Mouse (Mus musculus) adrenal gland, postnatal 4 days (tissue): ENCODE measurements at regions not wholly inside any gene's neighbourhood (a gene's known extent, or its start where the extent isn't known, plus 50 kb on each side); places are given as distances from the start of the nearest gene placed in this dataset.

Experiments
- DNase-seq, 2 experiments: peaks; one replicate each; pipeline ENCODE4 v3.0.0; 2021 to 2022; ENCODE audit warnings: low spot score in 2 of 2, mixed read lengths in 2 of 2

DNA sequence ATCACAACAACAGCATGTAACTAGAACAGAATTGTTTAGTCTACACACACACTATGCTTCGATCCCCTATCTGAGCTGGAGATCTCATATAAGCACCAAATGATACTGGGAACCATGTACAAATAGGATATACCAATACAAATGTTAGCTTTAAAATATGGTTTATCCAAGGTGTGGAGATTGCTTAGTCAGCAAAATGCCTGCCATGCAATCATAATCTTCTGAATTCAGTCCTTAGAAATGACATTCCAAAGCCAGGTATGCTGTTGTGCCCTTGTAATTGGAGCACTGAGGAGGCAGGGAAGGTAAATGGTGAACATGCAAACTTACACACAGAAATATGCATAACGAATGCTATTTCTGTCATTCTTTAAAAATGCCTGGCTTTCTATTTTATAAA is 54.0 kb upstream of the Thsd7b start:
- DNase-seq, result no peak

DNA sequence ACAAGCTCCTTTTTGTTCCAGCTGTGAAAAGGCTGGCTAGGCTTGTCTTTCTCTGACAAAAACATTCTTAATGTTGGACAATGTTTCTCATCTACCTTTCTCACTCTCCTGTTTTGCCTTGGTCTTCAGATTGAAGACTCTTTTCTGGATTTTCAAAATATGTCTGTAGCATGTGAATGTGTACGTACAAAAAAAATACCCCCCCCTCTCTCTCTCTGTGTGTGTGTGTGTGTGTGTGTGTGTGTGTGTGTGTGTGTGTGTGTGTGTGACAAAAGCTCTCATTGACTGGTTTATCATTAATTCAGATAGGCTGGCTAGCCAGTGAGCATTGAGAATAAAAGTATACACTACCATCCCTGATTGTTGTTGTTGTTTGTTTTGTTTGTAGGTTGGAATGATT is 64.3 kb upstream of the Thsd7b start:
- DNase-seq, result no peak

DNA sequence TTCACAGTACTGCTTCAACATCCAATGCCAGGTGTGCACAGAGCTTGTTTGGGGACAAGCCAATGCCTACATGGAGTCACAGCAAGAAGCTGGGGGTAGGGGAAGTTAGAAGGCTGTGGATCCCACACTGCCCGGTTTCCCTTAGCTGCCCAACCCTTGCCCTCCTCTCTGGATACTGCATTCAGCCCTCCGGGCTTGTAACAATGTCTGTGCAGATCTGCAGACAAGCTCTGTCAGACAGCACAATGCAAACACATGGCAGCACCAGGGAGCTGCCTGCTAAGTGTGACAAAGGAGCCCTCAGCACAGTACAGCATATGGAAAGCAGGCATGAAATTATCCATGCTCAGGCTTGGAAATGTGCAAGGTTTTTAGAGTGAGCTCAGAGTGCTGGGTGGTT is 64.7 kb upstream of the Thsd7b start:
- DNase-seq, result no peak

DNA sequence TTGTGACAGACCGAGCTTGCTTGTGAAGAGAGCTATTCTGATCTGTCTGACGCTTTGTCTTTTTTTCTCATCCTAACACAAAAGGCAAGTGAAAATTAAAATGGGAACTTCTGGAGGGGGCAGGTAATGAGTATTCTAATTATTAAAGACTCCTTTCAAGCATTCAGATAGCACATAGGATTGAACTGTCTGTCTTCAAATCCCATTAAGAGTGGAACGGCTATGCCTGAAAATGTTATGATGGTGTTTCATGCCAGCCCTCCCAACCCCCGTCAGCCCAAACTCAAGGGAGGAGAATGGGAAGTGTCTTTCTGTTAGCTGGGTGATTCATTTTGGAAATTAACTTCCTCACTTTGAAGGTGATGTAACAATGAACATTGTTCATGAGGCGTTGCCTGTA is 65.4 kb upstream of the Thsd7b start:
- no peak for DNase-seq

DNA sequence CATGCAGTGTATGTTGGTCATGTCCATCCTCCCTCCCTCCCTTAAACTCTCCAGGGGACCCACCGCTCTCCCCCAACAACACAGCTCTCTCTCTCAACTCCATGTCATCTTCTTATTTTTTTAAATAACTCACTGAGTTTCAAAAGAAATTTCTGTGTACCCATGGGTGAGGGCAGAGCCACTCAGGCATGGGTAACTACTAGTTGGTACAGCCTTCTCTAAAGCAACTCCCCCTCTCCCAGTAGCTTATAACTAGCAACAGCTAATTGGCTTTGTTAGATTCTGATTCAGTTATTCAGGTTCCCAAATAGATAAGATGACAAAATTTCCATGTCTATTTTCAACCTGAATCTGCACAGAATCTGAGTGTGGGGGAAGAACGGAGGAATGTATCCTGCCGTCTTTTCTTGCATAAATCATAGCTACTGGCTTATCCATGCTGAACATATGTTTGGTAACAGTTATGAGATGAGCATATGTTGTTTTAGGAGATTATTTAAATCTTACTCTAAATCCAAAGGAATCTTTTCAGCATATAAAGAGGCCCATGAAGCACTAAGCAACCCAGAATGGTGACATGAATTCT is 92.8 kb upstream of the Thsd7b start:
- DNase-seq, result no peak

DNA sequence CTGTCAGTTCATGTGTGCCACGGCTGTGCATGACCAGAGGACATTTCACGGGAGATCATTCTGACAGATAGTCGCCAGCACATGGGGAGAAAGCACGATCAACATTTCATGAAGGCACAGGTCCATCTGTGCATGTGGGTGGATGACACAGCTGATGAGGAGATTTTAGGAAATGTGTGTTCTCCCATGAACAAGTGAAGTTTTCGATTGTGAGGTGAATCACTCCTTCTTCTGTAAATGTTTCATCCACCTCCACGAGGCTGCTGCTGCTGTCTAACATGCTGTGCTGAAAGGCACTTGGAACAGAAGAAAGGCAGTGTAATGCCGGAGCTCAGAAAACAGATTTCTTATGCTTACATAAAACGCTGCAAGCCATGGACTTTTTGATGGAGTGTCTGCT is 103.2 kb upstream of the Thsd7b start:
- DNase-seq, result no peak

DNA sequence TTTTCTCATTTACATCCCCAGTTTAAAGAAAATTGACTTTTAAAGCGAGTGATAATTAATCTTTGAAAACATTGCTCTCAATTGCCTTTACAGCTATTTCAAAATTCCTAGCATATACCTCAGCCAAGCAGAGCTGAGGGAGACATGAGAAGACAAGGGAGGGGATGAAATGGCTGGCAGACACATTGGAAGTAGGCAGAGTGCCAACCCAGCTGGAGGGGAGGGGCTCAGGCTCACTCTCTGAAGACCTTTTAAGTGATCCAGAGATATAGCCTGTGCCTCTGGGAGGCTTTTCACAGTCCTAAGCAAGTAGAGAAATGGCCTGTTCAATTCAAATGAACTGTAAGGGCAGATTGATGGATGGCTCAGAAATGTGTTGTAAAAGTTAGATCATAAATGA is 122.5 kb upstream of the Thsd7b start:
- no peak for DNase-seq

DNA sequence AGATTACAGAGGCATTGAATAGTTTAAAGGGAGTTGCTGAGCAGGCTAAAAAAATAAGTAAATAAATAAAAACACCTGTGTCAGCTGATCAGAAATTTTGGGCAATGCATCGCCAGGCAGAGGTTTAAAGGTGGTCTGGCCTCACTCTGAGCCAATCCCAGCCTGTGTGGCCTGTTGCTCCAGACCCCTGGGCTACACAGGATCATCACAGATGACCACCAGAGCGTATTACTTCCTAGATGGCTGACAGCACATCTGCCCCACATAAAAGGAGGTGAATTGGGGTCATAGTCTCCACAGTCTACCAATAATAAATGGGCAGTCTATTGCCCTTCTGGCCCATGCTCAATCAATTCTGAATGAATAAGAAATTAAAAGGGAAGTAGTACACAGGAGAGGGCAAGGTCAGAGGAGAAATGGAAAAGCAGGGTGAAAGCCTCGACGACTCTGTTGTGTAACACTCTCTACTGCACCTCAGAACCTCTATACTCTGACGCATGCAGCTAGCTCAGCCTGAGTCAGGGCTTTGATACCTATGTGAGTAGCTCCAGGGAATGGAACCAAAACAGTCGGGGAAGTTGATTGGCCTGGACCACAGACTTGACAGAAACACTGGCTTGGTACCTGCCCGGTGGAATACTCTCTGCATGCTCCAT is 124.2 kb upstream of the Thsd7b start:
- DNase-seq, result no peak

DNA sequence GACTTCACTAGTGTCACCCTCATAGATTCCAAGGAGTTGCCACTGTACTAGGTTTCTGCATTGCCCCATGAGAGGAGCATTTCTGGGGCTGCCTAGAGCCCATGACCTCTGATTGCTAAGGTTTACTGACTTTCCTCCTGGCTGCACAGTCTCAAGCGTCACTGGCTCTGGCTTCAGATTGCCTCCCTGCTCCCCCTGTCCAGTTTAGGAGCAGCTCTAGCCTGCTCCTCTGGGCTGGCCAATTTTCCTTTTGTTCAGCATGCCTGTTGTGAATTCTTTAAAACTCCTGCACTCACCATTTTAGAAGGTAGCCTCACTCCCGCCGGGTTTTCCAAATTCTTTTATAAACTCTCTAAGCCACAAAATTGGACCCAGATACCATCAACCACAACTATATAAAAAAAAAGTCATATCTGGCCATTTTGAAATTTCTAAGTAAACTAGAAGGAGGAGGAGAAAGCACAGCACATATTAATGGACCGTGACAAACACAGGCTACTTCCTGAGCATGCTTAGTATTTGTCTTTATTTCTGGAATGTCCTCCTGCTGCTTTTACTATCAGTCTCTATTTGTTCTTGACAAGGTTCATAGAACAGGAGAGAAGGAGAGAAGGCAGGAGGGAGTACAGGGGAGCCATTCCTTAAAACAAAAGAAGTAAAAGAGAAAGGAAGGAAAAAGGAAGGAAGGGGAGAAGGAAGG is 126.6 kb upstream of the Thsd7b start:
- DNase-seq, result no peak

DNA sequence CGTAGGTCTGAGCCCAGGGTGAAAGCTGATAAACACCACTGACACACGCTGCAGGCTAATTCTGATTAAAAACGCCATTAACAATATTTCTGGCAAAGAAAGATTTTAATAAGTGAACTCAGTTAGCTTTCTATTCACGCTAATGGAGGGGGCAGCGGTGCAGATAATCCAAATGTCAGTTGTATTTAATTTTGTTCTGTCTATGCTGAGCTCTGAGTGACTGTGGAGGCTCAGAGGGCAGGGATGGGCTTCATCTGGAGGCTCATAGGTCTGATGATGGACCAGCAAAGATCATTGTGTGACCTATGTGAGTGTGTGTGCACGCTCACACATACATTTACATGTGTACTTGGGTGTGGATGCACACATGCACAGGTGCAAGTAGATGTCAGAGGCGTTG is 134.3 kb upstream of the Thsd7b start:
- no peak for DNase-seq

DNA sequence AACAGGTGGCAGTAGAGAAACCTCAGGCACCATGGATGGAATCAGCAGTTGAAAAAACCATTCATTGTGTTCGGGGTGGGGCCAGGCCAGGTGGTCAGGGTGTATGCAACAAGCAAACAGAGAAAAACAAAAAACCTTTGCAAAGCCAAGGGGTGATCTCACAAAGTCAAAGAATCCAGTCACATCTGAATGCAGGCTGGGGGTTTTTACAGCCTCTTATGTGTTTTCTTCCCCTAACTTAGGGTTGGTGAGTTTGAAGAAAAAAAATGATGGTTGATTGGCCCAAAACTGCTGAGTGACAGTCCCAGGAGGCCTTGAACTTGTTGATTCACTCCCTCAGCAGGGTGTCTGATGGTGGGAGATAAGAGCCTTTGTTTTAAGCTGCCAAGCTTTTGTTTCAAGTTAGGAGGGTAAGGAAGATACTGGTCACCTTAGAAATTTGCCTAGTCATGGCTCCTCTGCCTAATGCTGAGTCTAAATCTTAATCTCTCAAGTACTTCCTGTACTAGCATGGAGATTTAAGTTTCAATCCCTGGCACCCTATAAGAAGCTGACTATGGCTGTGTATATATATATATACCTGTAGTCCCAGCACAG is 166.0 kb upstream of the Thsd7b start:
- no peak for DNase-seq

DNA sequence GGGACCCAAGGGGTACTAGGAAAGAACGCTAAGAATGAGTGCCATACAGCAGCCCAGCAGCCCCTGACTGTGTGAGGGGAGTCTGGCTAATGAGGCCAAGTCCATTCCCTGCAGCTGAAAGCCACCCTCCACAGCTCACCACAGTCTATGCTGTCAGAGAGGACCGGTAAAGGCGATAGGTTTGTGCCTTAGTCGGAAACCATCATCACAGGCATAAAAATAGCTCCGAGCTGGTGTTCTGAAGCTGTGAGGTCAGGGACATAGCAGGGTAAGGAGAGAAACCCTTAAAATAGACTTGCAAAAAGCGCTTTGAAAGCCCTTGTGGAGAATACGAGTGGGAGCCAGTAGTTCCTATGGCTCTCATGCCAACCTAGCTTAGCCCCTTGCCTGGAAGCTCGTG is 172.1 kb upstream of the Thsd7b start:
- DNase-seq, result no peak

DNA sequence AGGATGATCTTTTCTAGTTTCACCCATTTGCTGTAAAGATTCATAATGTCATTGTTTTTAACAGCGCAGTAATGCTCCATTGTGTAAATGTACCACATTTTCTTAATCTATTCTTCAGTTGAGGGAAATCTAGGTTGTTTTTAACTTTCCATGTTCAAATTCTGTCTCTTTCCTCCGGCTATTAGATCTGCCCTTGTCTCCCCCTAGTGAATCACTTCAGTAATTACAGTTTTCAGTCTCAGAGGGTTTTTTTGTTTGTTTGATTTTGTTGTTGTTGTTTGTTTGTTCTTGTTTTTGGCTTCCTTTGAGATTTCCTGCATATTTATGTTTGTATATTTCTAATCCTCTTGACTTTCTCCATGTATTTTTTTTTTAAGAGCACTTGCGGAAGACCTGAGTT is 194.8 kb upstream of the Thsd7b start:
- DNase-seq, result no peak

DNA sequence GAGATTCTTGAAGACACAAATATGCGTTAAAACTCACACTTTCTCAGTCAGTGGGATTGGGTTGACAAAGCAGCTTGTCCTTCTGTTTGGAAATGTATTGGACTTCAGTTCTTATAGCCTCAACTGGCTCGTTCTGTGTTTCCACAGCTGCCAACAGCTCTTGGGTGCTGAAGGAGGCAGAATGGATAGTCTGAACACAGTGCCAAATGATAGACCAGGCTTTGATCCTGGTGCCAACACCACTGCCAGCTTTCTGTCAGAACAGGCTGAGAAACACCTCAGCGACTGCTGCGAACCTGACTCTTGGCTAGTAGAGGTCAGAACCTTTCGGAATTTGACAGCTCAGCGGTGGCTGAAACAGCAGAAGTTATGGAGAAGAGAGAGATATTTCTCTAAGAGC is 215.9 kb upstream of the Thsd7b start:
- no peak for DNase-seq

DNA sequence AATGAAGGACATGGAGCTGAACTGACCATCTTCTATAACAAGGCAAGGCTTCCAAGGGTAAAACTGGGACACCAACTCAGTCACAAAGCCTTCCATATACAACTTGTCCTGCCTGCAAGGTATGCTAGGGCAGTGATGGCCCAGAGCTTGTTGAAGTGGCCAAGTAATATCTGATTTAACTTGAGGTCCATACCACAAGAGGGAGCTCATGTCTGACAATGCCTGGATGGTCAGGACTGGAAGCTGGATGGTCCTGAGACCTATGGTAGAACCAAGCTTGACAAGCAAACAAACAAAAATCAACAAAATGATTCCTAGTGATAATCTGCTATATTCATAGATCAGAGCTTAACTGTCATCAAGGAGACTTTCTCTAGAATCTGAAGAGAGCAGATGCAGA is 217.8 kb upstream of the Thsd7b start:
- DNase-seq, result no peak

DNA sequence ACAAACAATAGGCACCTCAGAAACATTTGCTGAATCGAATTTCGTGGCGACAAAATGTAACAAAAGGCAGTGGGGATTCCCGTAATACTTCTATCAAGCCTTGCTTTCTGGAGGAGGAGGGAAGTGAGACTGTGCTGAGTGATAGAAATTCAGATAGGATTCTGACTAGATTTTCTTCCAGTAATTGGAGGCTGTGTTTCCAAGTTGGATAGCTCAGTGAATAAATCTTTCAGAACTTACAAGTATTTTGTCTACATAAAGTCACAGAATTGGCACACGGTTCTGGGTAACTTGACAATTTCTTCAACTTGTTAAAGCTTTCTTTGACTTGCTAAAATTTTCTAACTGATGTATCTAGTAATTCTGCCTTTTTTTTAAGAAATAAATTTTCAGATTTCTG is 239.4 kb upstream of the Thsd7b start:
- DNase-seq, result no peak

DNA sequence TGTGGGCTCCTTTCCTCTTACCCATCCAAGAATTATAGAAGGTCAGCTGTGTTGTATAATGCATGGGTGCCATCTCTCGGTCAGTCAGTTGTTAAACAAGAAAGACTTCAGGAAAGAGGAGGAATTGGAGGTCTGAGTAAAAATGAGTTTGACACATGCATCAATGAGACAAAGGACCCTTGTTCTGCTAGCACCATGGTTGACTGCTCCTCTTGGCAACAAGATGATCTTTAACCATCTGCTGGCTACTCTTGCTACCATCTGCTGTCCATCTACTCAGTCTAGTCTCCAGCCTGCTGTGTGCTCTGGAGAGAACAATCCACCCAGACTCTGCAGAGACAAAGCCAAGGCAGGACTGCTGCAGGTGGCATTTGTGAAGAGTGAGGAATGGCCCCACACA is 267.2 kb upstream of the Thsd7b start:
- no peak for DNase-seq

DNA sequence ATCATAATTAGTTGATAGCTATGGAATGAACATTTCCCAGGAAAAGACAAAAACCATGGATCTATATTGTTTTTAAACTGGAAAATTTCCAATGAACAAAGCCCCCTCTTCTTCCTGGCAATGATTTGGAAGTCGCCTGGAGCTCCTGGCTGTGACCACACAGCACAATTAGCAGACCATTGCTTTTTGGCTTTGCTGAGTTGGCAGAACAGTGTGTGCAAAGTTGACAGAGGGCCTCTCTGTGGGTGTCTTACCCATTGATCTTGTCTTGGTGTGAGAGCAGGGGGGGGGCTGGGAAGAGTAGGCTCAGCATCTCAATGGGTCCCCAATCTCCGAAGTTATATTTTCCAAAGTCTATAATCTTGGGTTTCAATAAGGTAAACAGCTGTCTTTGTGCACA is 270.8 kb upstream of the Thsd7b start:
- no peak for DNase-seq

DNA sequence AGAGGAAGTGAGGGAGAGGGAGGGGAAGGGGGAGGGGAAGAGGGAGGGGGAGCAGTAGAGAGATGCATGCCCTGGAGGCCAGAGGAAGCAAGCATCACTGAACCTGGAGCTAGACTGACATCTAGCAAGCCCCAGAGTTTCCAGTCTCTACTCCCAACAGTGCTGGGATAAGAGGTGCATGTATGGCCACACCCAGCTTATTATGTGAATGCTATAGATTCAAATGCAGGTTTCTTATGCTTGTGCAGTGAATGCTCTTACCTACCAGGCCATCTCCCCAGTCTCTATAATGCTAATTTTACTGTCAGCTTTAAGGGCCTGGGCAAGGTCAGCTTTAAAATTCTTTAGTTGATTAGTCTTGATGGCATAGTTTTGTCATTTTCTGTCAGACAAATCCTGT is 271.3 kb upstream of the Thsd7b start:
- no peak for DNase-seq

DNA sequence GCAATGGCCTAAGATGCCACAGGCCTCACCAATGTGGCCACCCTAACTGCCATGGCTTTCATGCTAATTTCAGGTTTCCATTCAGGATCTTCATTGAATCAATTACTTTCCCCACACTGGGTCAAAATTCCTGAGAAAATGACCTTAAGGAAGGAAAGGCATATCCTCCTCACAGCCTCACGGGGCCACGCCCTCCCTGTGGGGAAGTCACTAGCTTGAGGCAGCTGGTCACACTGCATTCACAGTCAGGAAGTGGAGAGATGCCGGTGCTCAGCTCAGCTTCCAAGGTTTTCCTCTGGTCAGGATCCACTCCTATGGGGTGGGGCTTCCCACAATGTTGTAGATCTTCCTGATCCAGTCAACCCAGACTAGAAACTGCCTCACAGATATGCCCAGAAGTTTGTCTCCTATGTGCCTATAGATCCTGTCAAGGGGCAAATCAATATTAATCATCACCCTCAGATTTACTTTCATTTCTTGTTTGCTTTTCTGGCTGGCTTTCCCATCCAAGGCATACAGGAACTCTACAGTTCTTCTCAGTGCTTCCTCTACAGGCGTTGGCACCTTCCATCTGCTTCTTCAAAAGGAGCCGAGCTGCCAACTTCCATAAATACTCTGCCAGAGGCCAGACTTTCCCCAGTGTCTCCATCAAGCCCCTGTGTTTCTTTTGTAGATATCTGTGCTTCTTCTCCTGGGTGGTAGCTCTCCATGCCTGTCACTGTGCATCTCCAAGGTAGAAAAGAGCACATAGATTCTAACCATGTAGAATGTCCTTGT is 273.2 kb upstream of the Thsd7b start:
- no peak for DNase-seq

DNA sequence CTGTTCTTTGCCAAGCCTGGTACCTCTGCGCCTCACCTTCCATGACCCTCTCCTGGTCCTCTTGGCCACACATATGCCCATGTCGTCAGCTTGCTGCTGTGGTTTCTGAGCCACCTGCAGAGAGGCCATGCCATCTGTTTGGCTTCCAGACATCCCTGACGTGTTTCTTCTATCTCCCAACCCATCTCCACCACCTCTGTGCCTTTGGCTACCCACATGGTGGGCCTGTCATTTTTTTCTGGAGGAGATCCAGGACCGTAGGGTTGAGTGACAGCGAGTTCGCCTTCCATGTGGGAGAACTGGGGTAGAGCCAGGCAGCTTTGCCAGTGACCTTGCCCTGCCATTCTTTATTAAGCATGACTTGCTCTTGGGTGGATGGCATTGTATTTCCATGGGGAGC is 278.4 kb upstream of the Thsd7b start:
- no peak for DNase-seq

DNA sequence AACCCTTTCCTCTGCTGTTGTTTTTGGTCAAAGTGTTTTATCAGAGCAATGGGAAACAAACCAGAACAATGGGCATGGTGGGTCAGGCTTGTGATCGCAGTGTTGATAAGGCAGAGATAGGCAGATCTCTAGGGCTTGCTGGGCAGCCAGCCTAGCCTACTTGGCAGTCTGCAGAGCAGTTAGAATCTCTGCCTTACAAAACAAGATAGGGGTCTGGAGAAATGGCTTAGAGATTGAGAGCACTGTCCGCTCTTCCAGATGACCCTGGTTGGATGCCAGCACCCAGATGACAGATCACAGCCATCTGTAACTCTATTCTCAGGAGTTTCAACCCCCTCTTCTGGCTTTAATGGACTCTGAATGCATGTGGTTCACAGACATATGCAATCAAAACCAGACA is 289.7 kb upstream of the Thsd7b start:
- no peak for DNase-seq
